Mouse (Mus musculus) liver, adult 2 months (tissue): ENCODE results near the gene Afmid.

Experiments used
- CTCF ChIP-seq: fragments of 200-500 bp; IDR thresholded peaks from 2 replicates; pipeline ENCODE4 v1.5.1; 2011; ENCODE audit warnings: low read depth, low read length, control low read depth
- POLR2A ChIP-seq: fragments of 200-500 bp; IDR thresholded peaks from 2 replicates; pipeline ENCODE4 v1.6.1; 2011; ENCODE audit warnings: low read length, control low read depth; ENCODE audit not compliant: insufficient read depth; ENCODE audit errors: extremely low read depth

GRCm38 (mm10) chr11:117880977-117881358 lies 55.2 kb downstream of the Afmid start:
- TF ChIP-seq POLR2A = no peak
- TF ChIP-seq CTCF = no peak
